Mouse (Mus musculus) c-Kit-negative CD71-positive TER-119-positive erythroid progenitor cells, embryonic 14.5 days (primary cell): ENCODE measurements around the gene Ppm1h.

Experiments
- DNase-seq: peaks from one replicate; pipeline ENCODE4 v3.0.0-alpha.2; 2013; ENCODE audit warnings: low read depth, low spot score

Ppm1h gene

GRCm38 (mm10) chr10:122768893-122769341 lies 90.4 kb downstream of the Ppm1h start:
- DNase-seq, result no peak

GRCm38 (mm10) chr10:122770337-122770736 lies 91.8 kb downstream of the Ppm1h start:
- DNase-seq, result no peak

- no peak for DNase-seq
Measured at GRCm38 (mm10) chr10:122770987-122771386, 92.4 kb downstream of the Ppm1h start.

GRCm38 (mm10) chr10:122774169-122774568 lies 95.6 kb downstream of the Ppm1h start:
- DNase-seq, result no peak

- no peak for DNase-seq
Measured at GRCm38 (mm10) chr10:122777436-122777835, 98.9 kb downstream of the Ppm1h start.

- DNase-seq, result peak; percentile 24
Measured at GRCm38 (mm10) chr10:122777939-122778655, 99.5 kb downstream of the Ppm1h start.

- DNase-seq, result no peak
Measured at GRCm38 (mm10) chr10:122779351-122779750, 100.8 kb downstream of the Ppm1h start.

- no peak for DNase-seq
Measured at GRCm38 (mm10) chr10:122782755-122783154, 104.2 kb downstream of the Ppm1h start.

- DNase-seq, result no peak
Measured at GRCm38 (mm10) chr10:122789648-122790170, 111.1 kb downstream of the Ppm1h start.

GRCm38 (mm10) chr10:122792021-122792966 lies 113.7 kb downstream of the Ppm1h start:
- DNase-seq, result peak; percentile 40

- no peak for DNase-seq
Measured at GRCm38 (mm10) chr10:122793193-122793592, 114.6 kb downstream of the Ppm1h start.

- DNase-seq, result peak; percentile 58
Measured at GRCm38 (mm10) chr10:122794187-122794850, 115.8 kb downstream of the Ppm1h start.

GRCm38 (mm10) chr10:122797955-122798354 lies 119.4 kb downstream of the Ppm1h start:
- no peak for DNase-seq

GRCm38 (mm10) chr10:122800003-122800731 lies 121.6 kb downstream of the Ppm1h start:
- no peak for DNase-seq

GRCm38 (mm10) chr10:122800732-122801110 lies 122.2 kb downstream of the Ppm1h start:
- no peak for DNase-seq

GRCm38 (mm10) chr10:122802218-122802617 lies 123.7 kb downstream of the Ppm1h start:
- DNase-seq, result no peak

- no peak for DNase-seq
Measured at GRCm38 (mm10) chr10:122802901-122803300, 124.3 kb downstream of the Ppm1h start.

- peak; percentile 40 for DNase-seq
Measured at GRCm38 (mm10) chr10:122803906-122804305, 125.3 kb downstream of the Ppm1h start.

GRCm38 (mm10) chr10:122805866-122806265 lies 127.3 kb downstream of the Ppm1h start:
- DNase-seq, result no peak

- no peak for DNase-seq
Measured at GRCm38 (mm10) chr10:122807127-122808105, 128.9 kb downstream of the Ppm1h start.
